Mouse (Mus musculus) heart, embryonic 13.5 days (tissue): ENCODE results near the gene Mblac2. TPM values are rescaled to one million over a fixed set of nuclear protein-coding genes. Genes with fewer than 3 reads are reported as not detected.
"Not testable (repeated sequence)": the region's sequence is repeated elsewhere in the genome, so short reads cannot be mapped to it uniquely, and the experiment has no call there.

Experiments used
- ATAC-seq: fragments of 200-750 bp; cut with Nextera tagmentation; 2 replicates; pipeline ENCODE4 v1.8.0; 2017; ENCODE audit warnings: moderate TSS enrichment; ENCODE audit not compliant: insufficient number of reproducible peaks, low FRiP score, low TSS enrichment; ENCODE audit errors: extremely low read depth
- H3K27ac ChIP-seq: fragments of 300-500 bp; sonication (generic); replicated peaks from 2 replicates; pipeline ENCODE4 v1.5.1; 2015; ENCODE audit warnings: moderate library complexity, mild to moderate bottlenecking, inconsistent platforms
- H3K27me3 ChIP-seq: fragments of 300-500 bp; sonication (generic); replicated peaks from 2 replicates; pipeline ENCODE4 v1.6.1; 2015; ENCODE audit warnings: mild to moderate bottlenecking, inconsistent platforms
- H3K36me3 ChIP-seq: fragments of 300-500 bp; sonication (generic); 2 replicates; pipeline ENCODE4 v1.6.1; 2015; ENCODE audit warnings: mild to moderate bottlenecking, inconsistent platforms
- H3K4me1 ChIP-seq: fragments of 300-500 bp; sonication (generic); 2 replicates; pipeline ENCODE4 v1.6.1; 2015; ENCODE audit warnings: inconsistent platforms
- H3K4me2 ChIP-seq: fragments of 300-500 bp; sonication (generic); 2 replicates; pipeline ENCODE4 v1.6.1; 2015; ENCODE audit warnings: inconsistent platforms, mild to moderate bottlenecking, moderate library complexity
- H3K4me3 ChIP-seq: fragments of 300-500 bp; sonication (generic); 2 replicates; pipeline ENCODE4 v1.5.1; 2015; ENCODE audit warnings: moderate library complexity, mild to moderate bottlenecking, inconsistent platforms
- H3K9ac ChIP-seq: fragments of 300-500 bp; sonication (generic); 2 replicates; pipeline ENCODE4 v1.6.1; 2015; ENCODE audit warnings: inconsistent platforms, mild to moderate bottlenecking, moderate library complexity
- H3K9me3 ChIP-seq: fragments of 300-500 bp; sonication (generic); 2 replicates; pipeline ENCODE4 v1.6.1; 2016; ENCODE audit warnings: inconsistent platforms
- WGBS: fragments of 180-500 bp; shearing (Covaris S2); methylation state at CpG from one replicate; pipeline ENCODE4 v1.1.7; 2015; ENCODE audit warnings: mixed read lengths; 5-methylcytosine and 5-hydroxymethylcytosine counted together
- polyA plus RNA-seq: library from polyadenylated mRNA; unstranded; fragments of >200 nt; fragmentation: Nextera tagmentation; extraction: Ambion mirVana; gene quantifications from 2 replicates; pipeline ENCODE4 v1.2.1, GENCODE M21; 2015

The Mblac2 gene
- polyA plus RNA-seq, 1 experiment from 2014 or later = 4.7 TPM

- Histone ChIP-seq H3K27ac (no peak overlapping the region), H3K4me3 (no peak overlapping the region), H3K9me3 (no peaks in the 10 kb centered on the region), H3K4me1 (peaks cover 21% of the 10 kb centered on the region), H3K27me3 (no peaks in the 10 kb centered on the region), H3K36me3 (peaks cover 29% of the 10 kb centered on the region), H3K4me2 (no peak overlapping the region), H3K9ac (no peak overlapping the region)
- ATAC-seq = no peak
- WGBS = 95% methylated on average over 12 of the region's 12 CpGs
Measured at GRCm38 (mm10) chr13:81694446-81694845, 16.7 kb upstream of the Mblac2 start.

- no peak for ATAC-seq
- no peak overlapping the region for H3K4me3 ChIP-seq
- no peaks in the 10 kb centered on the region for H3K9me3 ChIP-seq
- no peaks in the 10 kb centered on the region for H3K4me1 ChIP-seq
- peaks cover 8% of the 10 kb centered on the region for H3K36me3 ChIP-seq
- H3K9ac ChIP-seq = no peak overlapping the region
- WGBS = 78% methylated on average over 7 of the region's 7 CpGs
- H3K27ac ChIP-seq = no peak overlapping the region
- no peaks in the 10 kb centered on the region for H3K27me3 ChIP-seq
- H3K4me2 ChIP-seq = no peak overlapping the region
Measured at GRCm38 (mm10) chr13:81703148-81703547, 8.0 kb upstream of the Mblac2 start.

DNA sequence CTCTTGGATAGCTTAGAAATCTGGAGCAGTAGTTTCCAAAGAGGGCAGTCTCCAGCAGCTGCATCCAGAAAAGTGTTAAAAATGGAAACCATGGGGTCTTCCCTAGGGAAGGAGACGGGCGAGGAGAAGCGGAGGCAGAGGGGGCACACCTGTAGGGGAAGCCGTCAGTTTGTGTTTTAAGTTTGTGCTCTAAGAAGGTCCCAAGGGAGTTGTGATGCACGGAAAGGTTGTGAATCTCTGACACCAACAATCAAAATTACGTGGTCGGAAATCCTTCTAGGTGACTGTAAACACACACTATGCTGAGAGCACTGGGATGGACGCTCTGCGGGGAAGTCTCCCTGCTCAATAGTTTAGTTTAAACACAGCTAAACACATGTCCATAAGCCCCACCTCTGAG lies 7.5 kb upstream of the Mblac2 start:
- Histone ChIP-seq H3K4me1 (no peaks in the 10 kb centered on the region), H3K27ac (no peak overlapping the region), H3K9me3 (no peaks in the 10 kb centered on the region), H3K4me3 (no peak overlapping the region), H3K27me3 (no peaks in the 10 kb centered on the region), H3K4me2 (no peak overlapping the region), H3K36me3 (peaks cover 3% of the 10 kb centered on the region), H3K9ac (no peak overlapping the region)
- 84% methylated on average over 9 of the region's 9 CpGs for WGBS
- ATAC-seq = no peak

DNA sequence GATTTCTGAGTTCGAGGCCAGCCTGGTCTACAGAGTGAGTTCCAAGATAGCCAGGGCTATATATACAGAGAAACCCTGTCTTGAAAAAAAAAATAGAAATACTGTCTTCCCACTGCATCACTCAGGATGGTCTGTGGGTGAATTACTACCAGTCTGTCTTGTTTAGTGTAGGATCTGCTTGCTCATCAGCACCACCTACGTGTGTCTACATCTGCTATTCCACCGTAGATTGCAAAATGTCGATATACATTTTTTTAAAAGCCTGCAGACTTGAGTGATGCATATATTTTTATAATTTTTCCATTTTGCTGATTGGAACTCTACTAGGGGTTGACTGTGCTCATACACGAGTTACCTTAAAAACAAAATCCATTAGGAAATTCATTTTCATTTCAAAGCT lies 4.8 kb upstream of the Mblac2 start:
- Histone ChIP-seq H3K27me3 (no peaks in the 10 kb centered on the region), H3K4me2 (no peak overlapping the region), H3K36me3 (no peaks in the 10 kb centered on the region), H3K9ac (no peak overlapping the region), H3K27ac (no peak overlapping the region), H3K9me3 (no peaks in the 10 kb centered on the region), H3K4me1 (peaks cover 15% of the 10 kb centered on the region), H3K4me3 (no peak overlapping the region)
- WGBS = 89% methylated on average over 5 of the region's 5 CpGs
- no peak for ATAC-seq

- WGBS = 28% methylated on average over 4 of the region's 4 CpGs
Measured at GRCm38 (mm10) chr13:81709805-81710204, 1.3 kb upstream of the Mblac2 start.

DNA sequence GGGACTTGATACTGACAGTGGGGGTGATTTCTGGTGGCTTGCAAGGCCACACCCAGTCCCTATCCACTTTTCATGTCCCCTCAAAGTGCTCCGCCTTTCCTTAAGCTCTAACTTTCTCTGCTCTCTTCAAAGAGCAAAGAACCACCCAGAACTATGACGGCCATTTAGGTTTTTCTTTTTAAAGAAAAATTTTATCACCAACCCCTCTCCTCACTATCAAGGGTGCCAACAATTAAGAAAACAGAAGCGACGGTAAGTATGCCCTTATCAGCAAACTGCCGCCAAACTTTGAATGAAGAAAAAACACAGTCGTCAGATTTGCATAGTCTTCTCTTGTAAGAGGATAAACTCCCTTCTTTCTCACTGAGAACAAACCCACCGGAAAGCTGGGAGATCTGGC lies 875 bp upstream of the Mblac2 start:
- ATAC-seq = no peak
- H3K4me3 ChIP-seq = peak overlapping the region; percentile 77
- no peaks in the 10 kb centered on the region for H3K27me3 ChIP-seq
- no peaks in the 10 kb centered on the region for H3K36me3 ChIP-seq
- WGBS = under 1% methylated on average over 7 of the region's 7 CpGs
- H3K9me3 ChIP-seq = no peaks in the 10 kb centered on the region
- H3K4me2 ChIP-seq = peak overlapping the region; percentile 100
- peak overlapping the region; percentile 88 for H3K27ac ChIP-seq
- H3K9ac ChIP-seq = peak overlapping the region; percentile 86
- H3K4me1 ChIP-seq = peaks cover 28% of the 10 kb centered on the region

More at GRCm38 (mm10) chr13:81709805-81710204, 1.3 kb upstream of the Mblac2 start:
- Histone ChIP-seq H3K36me3 (no peaks in the 10 kb centered on the region), H3K4me2 (peak overlapping the region; percentile 100), H3K4me3 (peak overlapping the region; percentile 77), H3K27me3 (no peaks in the 10 kb centered on the region), H3K9ac (peak overlapping the region; percentile 86), H3K27ac (no peak overlapping the region), H3K4me1 (peaks cover 28% of the 10 kb centered on the region), H3K9me3 (no peaks in the 10 kb centered on the region)
- no peak for ATAC-seq

DNA sequence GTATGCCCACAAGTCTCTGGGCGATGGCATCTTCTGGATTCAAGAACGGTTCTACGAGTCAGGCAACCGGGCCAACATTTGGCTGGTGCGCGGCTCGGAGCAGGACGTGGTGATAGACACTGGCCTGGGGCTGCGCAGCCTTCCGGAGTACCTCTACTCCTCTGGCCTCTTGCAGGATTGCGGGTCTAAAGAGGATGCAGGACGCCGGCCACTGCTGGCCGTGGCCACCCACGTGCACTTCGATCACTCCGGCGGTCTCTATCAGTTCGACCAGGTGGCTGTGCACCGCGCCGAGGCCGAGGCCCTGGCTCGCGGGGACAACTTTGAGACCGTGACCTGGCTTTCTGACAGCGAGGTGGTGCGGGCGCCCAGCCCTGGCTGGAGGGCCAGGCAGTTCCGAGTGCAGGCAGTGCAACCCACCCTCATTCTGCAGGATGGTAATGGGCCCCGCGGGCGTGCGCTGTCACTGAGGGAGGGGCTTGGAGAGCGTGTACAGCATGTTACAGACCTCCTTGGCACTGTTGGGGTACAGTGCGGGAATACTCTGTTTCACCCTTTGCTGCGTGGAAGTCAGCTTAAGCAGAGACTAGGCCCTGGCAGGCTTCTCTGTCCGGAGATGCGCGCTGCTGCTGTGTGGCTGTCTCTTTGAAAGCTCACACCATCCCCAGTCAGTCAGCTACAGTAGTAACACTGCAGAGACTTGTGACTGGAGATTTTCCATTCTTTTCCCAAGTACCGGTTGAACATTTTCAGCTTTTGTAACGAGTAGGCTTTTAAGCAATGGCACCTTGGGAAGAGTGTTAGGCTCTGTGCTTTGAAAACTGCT lies 618 bp downstream of the Mblac2 start:
- under 1% methylated on average over 42 of the region's 42 CpGs for WGBS

GRCm38 (mm10) chr13:81713896-81714295 lies 2.8 kb downstream of the Mblac2 start:
- no peaks in the 10 kb centered on the region for H3K36me3 ChIP-seq
- no peak overlapping the region for H3K4me2 ChIP-seq
- H3K4me1 ChIP-seq = peaks cover 26% of the 10 kb centered on the region
- no peak overlapping the region for H3K4me3 ChIP-seq
- H3K27ac ChIP-seq = no peak overlapping the region
- 93% methylated on average over 1 of the region's 1 CpGs for WGBS
- no peaks in the 10 kb centered on the region for H3K9me3 ChIP-seq
- no peak overlapping the region for H3K9ac ChIP-seq
- no peak for ATAC-seq
- no peaks in the 10 kb centered on the region for H3K27me3 ChIP-seq

More for the DNA sequence above, 618 bp downstream of the Mblac2 start:
- ATAC-seq = peak; percentile 9; the same call in 1 of the 2 replicates
- H3K27ac ChIP-seq = peak overlapping the region; percentile 88
- H3K4me3 ChIP-seq = peak overlapping the region; percentile 77
- no peaks in the 10 kb centered on the region for H3K9me3 ChIP-seq
- peak overlapping the region; percentile 100 for H3K4me2 ChIP-seq
- H3K4me1 ChIP-seq = peaks cover 28% of the 10 kb centered on the region
- no peaks in the 10 kb centered on the region for H3K36me3 ChIP-seq
- peak overlapping the region; percentile 86 for H3K9ac ChIP-seq
- H3K27me3 ChIP-seq = no peaks in the 10 kb centered on the region

- WGBS = 45% methylated on average over 12 of the region's 12 CpGs
- ATAC-seq, H3K27ac ChIP-seq, H3K9ac ChIP-seq, H3K4me2 ChIP-seq, H3K27me3 ChIP-seq, H3K4me3 ChIP-seq, H3K36me3 ChIP-seq, H3K9me3 ChIP-seq: not testable (repeated sequence)
- H3K4me1 ChIP-seq = peaks cover 17% of the 10 kb centered on the region; the same call in 1 of the 2 replicates
Measured at GRCm38 (mm10) chr13:81728141-81728540, 17.0 kb downstream of the Mblac2 start.

- Histone ChIP-seq H3K9me3 (peaks cover 6% of the 10 kb centered on the region; the same call in 1 of the 2 replicates), H3K36me3 (0 out of 2 replicates have a peak, but pooled peaks cover 3% of the 10 kb centered on the region), H3K4me1 (peaks cover 17% of the 10 kb centered on the region; the same call in 1 of the 2 replicates), H3K27ac (no peak overlapping the region), H3K27me3 (no peaks in the 10 kb centered on the region), H3K9ac (no peak overlapping the region), H3K4me2 (no peak overlapping the region), H3K4me3 (no peak overlapping the region)
- ATAC-seq = no peak
- 66% methylated on average over 4 of the region's 4 CpGs for WGBS
Measured at GRCm38 (mm10) chr13:81729102-81729501, 18.0 kb downstream of the Mblac2 start.

- 62% methylated on average over 1 of the region's 1 CpGs for WGBS
- H3K4me2 ChIP-seq = no peak overlapping the region
- H3K4me1 ChIP-seq = peaks cover 17% of the 10 kb centered on the region; the same call in 1 of the 2 replicates
- no peak overlapping the region for H3K9ac ChIP-seq
- H3K27ac ChIP-seq = no peak overlapping the region
- no peak for ATAC-seq
- H3K36me3 ChIP-seq = 0 out of 2 replicates have a peak, but pooled peaks cover 3% of the 10 kb centered on the region
- H3K27me3 ChIP-seq = no peaks in the 10 kb centered on the region
- peaks cover 6% of the 10 kb centered on the region; the same call in 1 of the 2 replicates for H3K9me3 ChIP-seq
- no peak overlapping the region for H3K4me3 ChIP-seq
Measured at GRCm38 (mm10) chr13:81730362-81730761, 19.2 kb downstream of the Mblac2 start.

GRCm38 (mm10) chr13:81736606-81737005 lies 25.5 kb downstream of the Mblac2 start:
- ATAC-seq = no peak
- H3K9ac ChIP-seq = no peak overlapping the region

More at GRCm38 (mm10) chr13:81736606-81737005, 25.5 kb downstream of the Mblac2 start:
- H3K4me3 ChIP-seq = no peak overlapping the region
- H3K36me3 ChIP-seq = no peaks in the 10 kb centered on the region
- no peak overlapping the region for H3K27ac ChIP-seq
- no peak overlapping the region for H3K4me2 ChIP-seq
- no peaks in the 10 kb centered on the region for H3K27me3 ChIP-seq
- H3K9me3 ChIP-seq = no peaks in the 10 kb centered on the region
- no peaks in the 10 kb centered on the region for H3K4me1 ChIP-seq
- WGBS = 73% methylated on average over 5 of the region's 5 CpGs
